Mouse (Mus musculus): ENCODE results near the gene Fzr1.

The Fzr1 gene

DNA sequence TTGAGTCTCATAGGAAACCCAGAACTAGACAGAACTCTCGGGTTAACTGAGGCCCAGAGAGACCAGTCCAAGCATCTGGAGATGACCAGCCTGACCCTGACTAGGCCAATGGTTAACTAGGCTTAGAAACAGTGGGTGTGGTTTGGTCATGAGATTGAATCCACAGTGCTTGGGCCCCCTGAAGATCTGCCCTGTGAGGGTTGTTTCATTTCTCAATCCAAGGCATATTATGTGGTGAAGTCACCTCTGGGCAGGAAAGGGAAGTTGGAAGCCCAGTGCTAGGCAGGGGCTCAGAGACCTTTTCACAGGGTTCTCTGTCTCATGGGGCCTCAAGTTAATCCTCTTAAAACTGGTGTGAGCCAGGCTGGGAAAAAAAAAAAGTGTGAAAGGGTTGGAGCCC lies 19.5 kb downstream of the Fzr1 start:
- ATAC-seq (ENCODE audit: insufficient number of reproducible peaks, low FRiP score, low TSS enrichment): no peak

DNA sequence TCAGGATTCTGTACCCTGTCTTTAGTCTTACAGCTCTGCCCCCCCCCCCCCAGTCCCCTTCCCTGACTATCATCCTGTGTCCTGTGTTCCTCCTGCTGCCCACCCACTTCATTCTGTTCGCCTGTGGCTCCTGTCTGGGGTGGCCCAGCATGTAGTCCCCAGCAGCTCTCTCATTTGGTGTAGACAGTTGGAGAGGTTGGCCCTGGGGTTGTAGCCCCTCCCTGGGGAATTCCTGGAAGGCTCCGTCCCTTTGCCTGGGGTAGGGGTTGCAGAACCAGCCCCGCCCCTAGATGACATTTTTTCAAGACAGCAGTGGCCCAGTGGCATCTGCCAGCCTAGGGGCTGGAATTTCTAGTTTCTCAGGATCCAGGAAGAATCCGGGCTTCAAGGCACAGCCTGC lies 20.1 kb downstream of the Fzr1 start:
- ATAC-seq (ENCODE audit: insufficient number of reproducible peaks, low FRiP score, low TSS enrichment): no peak

DNA sequence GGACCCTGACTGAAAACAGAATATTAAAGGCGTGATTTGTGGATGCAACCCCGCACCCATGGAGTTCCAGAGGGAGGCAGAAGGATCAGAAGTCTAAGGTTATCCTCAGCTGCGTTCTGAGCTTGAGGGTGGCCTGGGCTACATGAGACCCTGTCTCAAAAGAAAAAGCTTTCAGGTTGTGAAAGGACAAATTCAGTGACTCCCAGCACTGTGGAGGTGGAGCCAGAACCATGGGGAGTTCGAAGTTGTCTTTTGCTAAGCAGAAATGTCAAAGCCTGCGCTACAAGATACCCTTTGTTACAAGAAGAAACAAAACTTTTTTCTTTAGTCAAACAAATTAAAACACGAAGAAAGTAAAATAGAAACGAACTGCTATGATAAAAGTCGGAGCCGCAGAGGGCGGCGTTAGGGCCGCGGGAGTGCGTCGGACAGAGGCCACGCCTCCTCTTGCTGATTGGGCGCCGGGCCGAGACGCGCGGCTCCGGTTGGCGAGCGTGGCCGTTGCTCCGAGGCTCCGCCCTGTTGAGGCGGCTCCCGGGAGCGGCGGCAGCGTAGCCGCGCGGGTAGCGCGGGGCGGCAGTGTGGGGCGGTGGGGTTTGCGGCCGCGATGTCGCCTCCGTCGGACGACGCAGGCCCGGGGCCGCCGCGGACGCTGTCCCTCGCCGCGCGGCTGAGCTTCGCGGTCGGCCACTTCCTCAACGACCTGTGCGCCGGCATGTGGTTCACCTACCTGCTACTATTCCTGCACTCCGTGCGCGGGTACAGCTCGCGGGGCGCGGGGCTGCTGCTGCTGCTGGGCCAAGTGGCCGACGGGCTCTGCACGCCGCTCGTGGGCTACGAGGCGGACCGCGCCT lies 21.1 kb downstream of the Fzr1 start, which contains the start of gene Mfsd12:
Gene Mfsd12, plus strand, starts transcription at position 501 of the 854 bp plus-strand sequence.
- peak; percentile 82 for ATAC-seq (ENCODE audit: insufficient number of reproducible peaks, low FRiP score, low TSS enrichment)

DNA sequence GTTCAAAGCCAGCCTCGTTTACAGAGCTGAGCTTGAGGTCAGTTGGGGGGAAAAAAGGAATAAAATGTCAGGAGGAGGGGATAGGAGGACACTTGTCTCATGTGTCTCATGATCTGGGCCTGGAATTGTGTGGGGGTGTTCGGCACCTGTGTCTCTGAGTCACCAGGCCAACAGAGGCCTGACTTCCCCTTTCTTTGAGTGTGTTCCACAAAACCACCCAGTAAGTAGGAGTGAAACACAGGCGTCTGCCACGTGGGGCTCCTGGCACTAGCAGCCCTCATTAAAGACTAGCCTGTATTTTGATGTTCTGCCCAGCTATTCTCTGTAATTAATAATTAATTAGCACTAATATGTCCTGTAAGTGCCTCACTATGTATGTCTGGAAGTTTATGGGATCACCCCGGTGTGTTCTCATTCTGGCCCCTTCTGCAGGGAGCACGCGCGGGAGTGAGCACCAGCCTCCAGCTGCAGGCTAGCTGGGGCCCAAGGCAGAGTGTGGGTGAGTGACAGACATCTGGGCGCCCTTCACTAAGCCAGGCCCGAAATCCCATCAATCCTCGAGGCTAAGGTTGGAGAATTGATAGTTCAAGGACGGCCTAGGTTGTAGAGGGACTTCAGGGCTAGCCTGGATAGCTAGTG lies 21.8 kb downstream of the Fzr1 start:
- ATAC-seq (ENCODE audit: insufficient number of reproducible peaks, low FRiP score, low TSS enrichment): no peak

DNA sequence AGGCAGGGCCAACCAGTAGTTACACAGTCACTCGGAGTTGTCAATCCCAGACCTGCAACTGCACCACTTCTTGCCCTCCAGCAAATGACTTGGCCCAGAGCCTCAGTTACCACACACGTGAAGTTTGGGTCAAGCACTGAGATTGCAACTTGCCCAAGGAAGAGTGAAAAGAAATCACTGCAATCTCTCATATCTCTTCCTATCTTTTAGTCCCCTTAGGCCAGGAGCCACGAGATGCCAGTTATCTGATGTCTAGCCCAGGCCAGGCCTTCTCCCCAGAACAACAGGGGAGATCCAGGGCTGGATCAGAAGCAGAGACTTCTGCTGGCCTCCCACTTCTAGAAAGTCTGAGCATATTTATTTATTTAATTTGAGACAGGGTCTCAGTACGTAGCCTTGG lies 22.8 kb downstream of the Fzr1 start:
- ATAC-seq (ENCODE audit: insufficient number of reproducible peaks, low FRiP score, low TSS enrichment): no peak

DNA sequence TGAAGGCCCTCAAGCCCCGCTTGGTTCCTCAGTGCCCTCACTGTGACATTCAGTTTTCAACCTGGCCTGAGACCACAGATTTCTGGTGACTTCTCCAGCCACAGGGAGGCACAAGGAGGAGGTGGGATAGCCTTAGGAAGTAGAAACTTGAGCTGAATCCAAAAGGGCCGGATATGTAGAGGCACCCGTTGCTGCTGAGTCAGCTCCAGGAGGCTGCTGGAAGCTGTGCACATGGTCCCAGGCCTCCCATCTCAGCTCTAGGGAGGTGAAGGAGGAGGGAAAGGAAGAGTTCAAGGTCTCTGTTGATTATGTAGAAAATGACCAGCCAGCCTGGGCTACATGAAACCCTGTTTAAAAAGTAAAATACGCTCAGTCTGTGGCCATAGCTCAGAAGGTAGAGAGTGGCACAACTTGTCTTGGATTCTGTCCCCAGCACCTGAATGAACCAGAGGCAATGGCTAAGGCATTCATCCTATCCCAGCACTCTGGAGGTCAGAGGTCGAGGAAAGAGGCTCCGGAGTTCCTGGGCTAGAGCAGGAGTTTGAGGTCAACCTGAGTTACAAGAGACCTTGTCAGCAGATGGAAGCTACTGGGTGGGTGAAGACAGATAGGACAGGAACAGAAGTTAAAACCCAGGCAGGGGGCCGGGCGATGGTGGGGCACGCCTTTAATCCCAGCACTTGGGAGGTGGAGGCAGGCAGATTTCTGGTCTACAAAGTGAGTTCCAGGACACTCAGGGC lies 23.4 kb downstream of the Fzr1 start:
- no peak for ATAC-seq (ENCODE audit: insufficient number of reproducible peaks, low FRiP score, low TSS enrichment)

DNA sequence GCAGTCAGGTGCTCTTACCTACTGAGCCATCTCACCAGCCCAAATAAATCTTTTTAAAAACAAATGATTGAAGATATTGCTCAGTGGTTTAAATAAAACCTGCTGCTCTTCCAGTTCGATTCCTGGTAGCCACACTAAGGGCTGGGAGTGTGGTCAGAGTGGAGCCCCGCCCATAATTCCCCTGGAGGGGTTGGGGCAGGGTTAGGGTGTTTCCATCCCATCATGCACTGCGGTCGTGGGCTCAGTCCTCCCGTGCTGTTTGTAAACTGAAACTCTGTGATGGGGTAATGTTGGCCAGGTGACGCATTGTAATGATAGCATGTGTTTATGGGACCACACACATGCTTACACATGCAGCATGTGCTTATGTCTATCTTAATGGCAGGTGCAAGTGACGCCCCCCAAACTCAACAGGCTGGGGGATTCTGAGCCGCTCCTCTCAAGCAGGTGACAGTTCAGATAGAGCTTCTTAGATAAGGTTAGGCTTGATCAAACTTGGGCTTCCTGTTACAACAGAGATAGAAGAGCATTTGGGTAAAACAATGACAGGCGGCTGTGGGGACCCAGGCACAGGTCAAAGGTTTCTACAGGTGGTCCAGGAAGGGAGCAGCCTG lies 26.5 kb downstream of the Fzr1 start:
- ATAC-seq (ENCODE audit: insufficient number of reproducible peaks, low FRiP score, low TSS enrichment): no peak

DNA sequence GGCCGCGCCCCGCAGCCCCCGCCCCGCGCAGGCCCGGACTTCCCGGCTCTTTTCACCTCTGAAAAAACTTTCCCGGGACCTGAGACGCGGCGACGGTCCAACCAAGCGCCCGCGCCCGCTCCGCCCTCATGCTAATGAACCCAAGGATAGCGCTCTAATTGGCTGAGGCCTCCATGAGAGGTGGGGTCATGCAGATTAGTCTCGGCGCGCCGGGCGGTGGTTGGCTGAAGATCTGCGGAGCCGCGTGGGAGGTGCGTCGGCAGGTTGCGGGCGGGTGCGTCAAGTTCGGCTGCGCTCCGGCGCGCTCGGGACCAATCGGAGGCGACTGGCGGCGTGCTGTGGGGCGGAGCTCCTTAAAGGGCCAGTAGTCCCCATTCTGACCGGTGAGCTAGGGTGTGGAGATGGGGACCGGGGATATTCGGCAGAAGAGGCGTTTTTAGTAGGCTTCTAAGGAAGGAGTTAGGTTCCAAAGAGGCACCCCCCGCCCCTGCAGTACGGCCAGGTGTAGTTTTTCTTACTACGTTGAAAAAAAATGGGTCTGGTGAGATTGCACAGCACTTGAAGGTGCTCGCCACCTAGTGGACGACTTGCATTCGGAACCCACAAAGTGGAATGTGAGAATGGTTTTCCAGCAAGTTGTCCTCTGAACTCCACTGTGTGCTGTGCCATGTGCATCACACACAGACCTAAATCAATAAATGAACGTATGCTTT lies 27.8 kb downstream of the Fzr1 start, which contains the start of gene Hmg20b:
Gene Hmg20b, minus strand, starts transcription at position 130 of the 713 bp plus-strand sequence.
- ATAC-seq (ENCODE audit: insufficient number of reproducible peaks, low FRiP score, low TSS enrichment): peak; percentile 96

DNA sequence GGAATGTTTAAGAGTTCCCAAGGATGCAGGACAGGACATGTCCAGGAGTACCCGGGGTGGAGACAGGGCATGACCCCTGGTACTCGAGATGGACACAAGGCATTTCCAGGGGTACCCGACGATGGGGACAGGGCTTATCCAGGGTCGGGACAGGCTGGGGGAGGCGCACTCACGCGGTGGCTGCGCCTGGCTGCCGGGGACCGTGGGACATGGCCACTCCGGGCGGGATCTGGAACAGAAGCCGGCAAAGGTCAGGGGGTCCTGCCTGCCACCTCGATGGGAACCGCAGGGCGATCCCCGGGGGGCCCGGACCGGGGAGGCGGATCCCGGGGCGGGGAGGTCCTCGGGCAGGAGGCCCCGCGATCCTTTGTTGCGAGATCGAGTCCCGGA lies 28.4 kb downstream of the Fzr1 start:
- no peak for ATAC-seq (ENCODE audit: insufficient number of reproducible peaks, low FRiP score, low TSS enrichment)

DNA sequence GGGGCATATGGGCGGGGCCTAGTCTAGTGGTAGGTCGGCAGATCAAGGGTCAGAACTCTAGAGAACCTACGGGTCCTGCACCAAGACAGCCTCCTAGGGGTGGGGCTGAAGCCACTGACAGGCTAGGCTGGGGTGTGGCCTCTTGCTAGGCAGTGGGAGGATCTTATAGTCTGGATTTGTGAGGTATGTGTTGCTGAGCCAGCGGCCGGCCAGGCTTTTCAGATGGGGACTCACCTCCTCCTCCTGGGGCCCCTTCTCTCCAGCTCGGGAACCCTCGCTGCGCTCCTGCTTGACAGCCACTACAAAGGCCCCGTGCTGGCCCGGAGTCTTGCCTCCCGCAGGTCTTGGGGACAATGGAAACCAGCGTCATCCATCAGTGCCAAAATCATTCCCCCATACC lies 29.2 kb downstream of the Fzr1 start:
- ATAC-seq (ENCODE audit: insufficient number of reproducible peaks, low FRiP score, low TSS enrichment): no peak

DNA sequence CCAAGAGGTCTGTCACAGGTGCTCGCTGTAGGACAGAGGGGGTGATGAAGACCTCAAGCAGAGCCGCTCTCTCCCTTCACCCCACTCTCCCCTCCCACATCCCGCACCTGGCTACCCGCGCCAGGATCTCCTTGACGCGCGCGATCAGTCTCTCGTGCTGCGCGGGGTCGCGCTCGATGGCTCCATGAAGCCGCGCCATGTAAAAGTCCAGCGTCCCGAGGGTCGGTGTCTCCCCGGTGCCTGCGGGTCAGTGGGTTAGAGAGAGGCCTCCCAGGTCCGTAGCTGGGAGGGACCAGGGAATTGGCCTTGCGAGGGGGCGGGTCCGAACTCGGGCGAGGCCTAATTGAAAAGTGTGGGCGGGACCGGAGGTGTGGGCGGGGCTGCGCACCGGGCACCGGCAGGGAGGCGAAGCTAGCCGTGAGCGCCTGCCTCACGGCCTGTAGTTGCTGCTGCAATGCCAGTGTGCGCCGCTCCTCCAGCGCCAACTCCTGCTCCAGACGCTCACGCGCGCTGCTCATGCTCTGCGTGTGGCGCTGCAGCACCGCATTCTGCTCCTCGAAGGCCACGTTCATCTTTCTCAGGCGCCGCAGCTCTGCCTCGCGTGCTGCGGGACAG lies 31.8 kb downstream of the Fzr1 start:
- ATAC-seq (ENCODE audit: insufficient number of reproducible peaks, low FRiP score, low TSS enrichment): no peak

DNA sequence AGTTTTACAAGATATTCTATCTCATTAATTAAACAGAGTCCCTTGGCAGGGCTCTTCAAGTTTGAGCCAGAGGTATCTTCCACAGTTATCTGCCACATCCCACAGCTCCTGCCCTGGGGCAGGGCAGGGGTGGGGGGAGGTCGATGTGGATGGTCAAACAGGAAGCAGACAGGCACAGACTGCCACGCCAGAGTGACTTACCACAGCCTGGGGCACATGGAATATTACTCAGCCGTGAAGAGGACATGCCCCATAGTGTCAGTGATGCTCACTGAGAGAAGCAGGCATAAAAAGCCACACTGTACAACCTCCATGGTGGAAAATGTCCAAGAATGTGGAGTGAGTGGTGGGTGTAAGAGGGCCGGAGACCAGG lies 33.2 kb downstream of the Fzr1 start:
- ATAC-seq (ENCODE audit: insufficient number of reproducible peaks, low FRiP score, low TSS enrichment): no peak

DNA sequence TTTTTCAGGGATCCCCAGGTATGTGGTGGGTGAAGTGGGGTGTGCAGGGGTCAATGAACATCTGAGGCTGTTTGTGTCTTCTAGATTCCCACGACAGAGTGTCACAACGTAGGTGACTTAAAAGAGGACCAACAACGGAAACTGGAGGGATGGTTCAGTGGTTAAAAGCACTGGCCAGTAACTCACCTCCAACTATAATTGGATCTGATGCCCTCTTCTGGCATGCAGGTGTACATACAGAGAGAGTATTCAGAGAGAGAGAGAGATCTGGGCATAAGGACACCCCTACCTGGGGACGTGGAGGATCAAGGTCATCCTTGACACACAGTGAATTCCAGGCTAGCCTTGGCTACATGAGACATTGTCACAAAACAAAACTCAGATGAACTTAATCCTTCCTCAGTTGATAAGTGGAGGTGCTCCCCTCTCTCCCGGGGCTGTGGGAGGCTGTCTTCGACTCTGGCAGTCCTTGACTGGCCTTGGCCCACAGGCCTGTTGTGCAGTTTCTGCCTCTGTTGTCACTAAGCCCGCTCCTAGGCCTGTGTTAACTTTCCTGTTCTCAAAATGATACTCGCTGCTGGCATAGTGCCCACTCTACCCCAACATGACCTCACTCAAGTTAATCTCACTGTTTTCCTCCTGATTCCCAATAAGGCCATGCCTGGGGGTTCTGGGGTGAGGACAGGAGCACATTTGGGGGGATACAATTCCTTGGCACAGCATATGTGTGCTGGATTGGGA lies 33.7 kb downstream of the Fzr1 start:
- ATAC-seq (ENCODE audit: insufficient number of reproducible peaks, low FRiP score, low TSS enrichment): no peak

DNA sequence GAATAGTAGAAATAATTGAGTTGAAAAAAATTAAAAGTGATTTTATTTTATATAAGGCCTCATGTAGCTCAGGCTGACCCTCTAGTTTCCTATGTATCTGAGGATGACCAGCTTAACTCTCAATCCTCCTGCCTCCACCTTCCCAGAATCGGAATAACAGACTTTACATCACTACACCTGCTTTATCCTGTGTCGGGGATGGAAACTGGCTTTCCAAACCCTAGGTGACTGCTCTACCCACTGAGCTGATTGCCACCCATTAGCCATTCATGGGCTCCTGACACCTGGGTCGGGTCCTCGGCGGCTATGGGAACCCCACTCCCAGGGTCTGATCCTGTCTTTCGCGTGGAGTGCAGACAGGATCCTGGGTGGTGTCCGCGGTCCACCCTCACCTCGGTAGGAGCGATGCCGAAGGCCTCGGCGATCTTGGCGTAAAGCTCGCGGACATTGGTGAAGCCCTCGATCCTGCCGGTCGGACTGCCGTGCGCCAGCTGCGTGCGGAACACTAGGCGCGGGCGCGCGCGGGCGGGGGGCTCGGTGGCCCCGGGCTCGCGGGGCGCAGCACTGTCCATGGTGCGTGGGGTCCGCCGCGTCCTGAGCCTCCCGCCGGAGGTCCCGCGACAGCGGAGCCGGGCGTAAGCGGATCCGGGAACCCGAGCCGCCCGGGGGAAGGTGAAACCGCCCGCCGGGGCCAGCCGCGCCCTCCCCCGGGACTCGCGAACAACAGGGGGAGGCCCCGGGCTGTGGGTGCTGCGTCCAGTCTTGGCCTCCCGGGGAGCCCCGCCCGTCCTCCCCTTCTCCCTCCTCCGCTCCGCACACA lies 35.4 kb downstream of the Fzr1 start, which contains the start of gene Gipc3:
Gene Gipc3, minus strand, starts transcription at position 581 of the 820 bp plus-strand sequence.
- ATAC-seq (ENCODE audit: insufficient number of reproducible peaks, low FRiP score, low TSS enrichment): no peak

DNA sequence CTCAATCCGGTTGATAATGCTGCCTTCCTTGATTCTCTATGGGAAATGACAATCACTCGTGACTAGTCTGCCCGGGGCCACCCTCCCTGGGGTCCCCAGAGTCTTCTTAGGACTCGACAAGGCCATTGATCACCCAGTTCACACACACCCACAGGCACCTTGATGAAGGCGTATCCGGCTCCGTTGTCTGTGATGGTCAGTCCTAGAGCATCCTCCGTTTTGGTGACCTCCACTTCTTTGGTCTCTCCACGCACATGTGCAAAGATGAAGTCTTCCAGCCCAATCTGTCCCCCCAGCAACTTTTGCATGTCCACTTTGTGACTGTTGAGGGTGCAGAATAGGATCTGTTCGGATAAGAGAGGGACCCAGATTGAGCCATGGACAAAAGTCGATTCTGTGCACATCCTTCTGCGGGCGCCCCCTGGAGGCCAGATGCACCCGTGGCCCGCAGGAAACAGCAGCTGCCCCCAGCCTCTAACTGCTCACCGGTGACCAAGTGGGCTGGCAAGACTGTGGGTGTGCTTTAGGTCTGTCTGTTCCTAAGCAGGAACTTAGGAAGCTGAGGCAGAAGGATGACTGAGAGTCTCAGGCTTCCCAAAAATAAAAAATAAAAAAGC lies 36.9 kb downstream of the Fzr1 start:
- no peak for ATAC-seq (ENCODE audit: insufficient number of reproducible peaks, low FRiP score, low TSS enrichment)

DNA sequence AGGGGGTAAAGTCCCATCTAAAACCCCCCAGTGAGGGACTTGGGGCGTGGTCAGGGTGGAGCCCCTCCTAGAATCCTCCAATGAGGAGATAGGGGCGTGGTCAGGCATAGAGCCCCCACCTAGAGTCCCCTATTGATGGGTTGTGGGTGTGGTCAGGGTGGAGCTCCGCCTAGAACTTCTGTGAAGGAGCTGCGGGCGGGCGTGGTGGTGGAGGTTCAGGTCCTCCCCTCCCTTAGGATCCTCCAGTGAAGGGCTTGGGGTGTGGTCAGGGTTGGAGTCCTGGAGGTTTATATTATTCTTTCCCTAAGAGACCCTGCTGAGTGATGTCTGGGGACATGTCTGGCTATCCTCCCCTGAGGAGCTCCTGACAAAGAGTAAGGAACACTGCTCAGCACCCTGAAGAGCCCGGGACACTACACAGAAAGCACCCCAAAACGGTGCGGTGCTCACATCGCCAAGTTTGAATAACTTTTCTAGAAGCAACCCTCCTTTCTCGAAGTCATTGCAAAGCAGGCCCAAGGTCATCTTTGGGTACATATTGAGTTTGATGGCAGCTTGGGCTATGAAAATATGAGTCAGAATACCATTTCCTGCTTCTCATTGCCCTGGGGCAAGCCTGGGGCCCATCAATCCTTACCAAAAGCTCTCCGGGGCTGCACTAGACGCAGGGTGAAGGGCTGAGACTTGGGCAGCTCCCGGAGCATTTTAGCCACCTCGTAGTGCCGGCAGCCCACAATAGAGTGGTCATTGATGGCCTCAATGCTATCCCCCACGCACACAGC lies 37.6 kb downstream of the Fzr1 start:
- no peak for ATAC-seq (ENCODE audit: insufficient number of reproducible peaks, low FRiP score, low TSS enrichment)

DNA sequence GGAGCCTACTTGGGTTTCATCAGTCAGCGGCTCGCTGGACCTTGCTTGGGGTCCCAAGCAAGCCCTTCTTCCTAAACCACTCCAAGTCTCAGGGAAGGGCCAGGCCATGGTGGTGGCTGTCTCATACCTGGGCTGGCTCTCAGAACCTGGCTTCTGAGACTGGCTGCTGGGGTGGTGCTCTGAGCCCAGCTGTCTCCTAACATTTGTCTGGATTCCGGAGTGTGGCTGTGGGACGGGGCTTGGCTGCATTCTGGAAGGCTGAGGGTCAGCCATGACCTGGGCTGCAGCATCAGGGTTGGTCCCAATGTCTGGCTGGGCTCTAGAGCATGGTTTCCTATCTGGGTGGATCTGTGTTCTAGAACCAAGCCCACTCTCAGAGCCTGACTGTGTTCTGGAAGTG lies 41.8 kb downstream of the Fzr1 start:
- ATAC-seq (ENCODE audit: insufficient number of reproducible peaks, low FRiP score, low TSS enrichment): no peak

Measured in cerebellum, adult (tissue).